Mouse (Mus musculus): ENCODE measurements around the gene Ints12. TPM values are rescaled to one million over a fixed set of nuclear protein-coding genes. Genes with fewer than 3 reads are reported as not detected.
A peak's percentile ranks its signal among the peaks of the same experiment; 100 is the strongest.

Gene Ints12
- 15.0 and 16.4 TPM in 2 replicates for polyA plus RNA-seq (2014; fragmentation: Nextera tagmentation; extraction: Ambion mirVana)

- peaks cover 11% of the 10 kb centered on the region; the same call in 1 of the 2 replicates for H3K4me1 ChIP-seq (ENCODE audit: control insufficient read depth, insufficient read depth, low read length)
- peak within 1 kb of the TSS; percentile 96 for H3K27ac ChIP-seq (ENCODE audit: low read depth, low read length)
- H3K4me2 ChIP-seq: peak within 1 kb of the TSS; percentile 77
- peak within 1 kb of the TSS; percentile 96 for H3K9ac ChIP-seq (ENCODE audit: low read depth, low read length)
- H3K36me3 ChIP-seq (ENCODE audit: control insufficient read depth, insufficient read depth, low read length): no peaks in the 10 kb centered on the region
- peak; percentile 96 for ATAC-seq (replicated peaks; ENCODE audit: insufficient number of reproducible peaks, low FRiP score, low TSS enrichment)
- H3K4me3 ChIP-seq (ENCODE audit: low read depth, low read length): peak within 1 kb of the TSS; percentile 81
- H3K27me3 ChIP-seq (ENCODE audit: control insufficient read depth, insufficient read depth, low read length): no peaks in the 10 kb centered on the region
- no peaks in the 10 kb centered on the region for H3K9me3 ChIP-seq (replicated peaks; ENCODE audit: control insufficient read depth, low read length)
- WGBS (ENCODE audit: insufficient replicate concordance): under 1% methylated on average over 53 of the region's 53 CpGs
Observed at GRCm38 (mm10) chr3:133091664-133092273, at the start of gene Ints12, which contains the start of gene Gstcd. Ints12 (plus strand) TSS chr3:133091840. Gstcd (minus strand) TSS chr3:133092033.

- H3K4me2 ChIP-seq: no peak overlapping the region
- ATAC-seq (replicated peaks; ENCODE audit: insufficient number of reproducible peaks, low FRiP score, low TSS enrichment): no peak
- WGBS (ENCODE audit: insufficient replicate concordance): 87% methylated on average over 2 of the region's 2 CpGs
- H3K9me3 ChIP-seq (replicated peaks; ENCODE audit: control insufficient read depth, low read length): no peaks in the 10 kb centered on the region
- no peaks in the 10 kb centered on the region for H3K4me1 ChIP-seq (ENCODE audit: control insufficient read depth, insufficient read depth, low read length)
- H3K4me3 ChIP-seq (ENCODE audit: low read depth, low read length): no peak overlapping the region
- H3K27me3 ChIP-seq (ENCODE audit: control insufficient read depth, insufficient read depth, low read length): no peaks in the 10 kb centered on the region
- H3K27ac ChIP-seq (ENCODE audit: low read depth, low read length): no peak overlapping the region
- no peak overlapping the region for H3K9ac ChIP-seq (ENCODE audit: low read depth, low read length)
- H3K36me3 ChIP-seq (ENCODE audit: control insufficient read depth, insufficient read depth, low read length): no peaks in the 10 kb centered on the region; the same call in 1 of the 2 replicates
Observed at GRCm38 (mm10) chr3:133052068-133052467, 39.6 kb upstream of the Ints12 start.

- Histone ChIP-seq H3K4me3 (ENCODE audit: low read depth, low read length) (no peak overlapping the region), H3K27me3 (ENCODE audit: control insufficient read depth, insufficient read depth, low read length) (no peaks in the 10 kb centered on the region), H3K27ac (ENCODE audit: low read depth, low read length) (no peak overlapping the region), H3K9me3 (replicated peaks; ENCODE audit: control insufficient read depth, low read length) (no peaks in the 10 kb centered on the region), H3K36me3 (ENCODE audit: control insufficient read depth, insufficient read depth, low read length) (peaks cover 6% of the 10 kb centered on the region; the same call in 1 of the 2 replicates), H3K9ac (ENCODE audit: low read depth, low read length) (no peak overlapping the region), H3K4me2 (no peak overlapping the region), H3K4me1 (ENCODE audit: control insufficient read depth, insufficient read depth, low read length) (no peaks in the 10 kb centered on the region)
- 92% methylated on average over 10 of the region's 10 CpGs for WGBS (ENCODE audit: insufficient replicate concordance)
- ATAC-seq (replicated peaks; ENCODE audit: insufficient number of reproducible peaks, low FRiP score, low TSS enrichment): no peak
Observed at GRCm38 (mm10) chr3:133075560-133075959, 16.1 kb upstream of the Ints12 start.

GRCm38 (mm10) chr3:133082736-133083135 is 8.9 kb upstream of the Ints12 start:
- H3K9me3 ChIP-seq (replicated peaks; ENCODE audit: control insufficient read depth, low read length): no peaks in the 10 kb centered on the region
- no peak overlapping the region for H3K4me3 ChIP-seq (ENCODE audit: low read depth, low read length)
- no peak overlapping the region for H3K27ac ChIP-seq (ENCODE audit: low read depth, low read length)
- no peaks in the 10 kb centered on the region for H3K4me1 ChIP-seq (ENCODE audit: control insufficient read depth, insufficient read depth, low read length)
- no peak overlapping the region for H3K4me2 ChIP-seq
- 89% methylated on average over 5 of the region's 5 CpGs for WGBS (ENCODE audit: insufficient replicate concordance)
- peaks cover 7% of the 10 kb centered on the region for H3K36me3 ChIP-seq (ENCODE audit: control insufficient read depth, insufficient read depth, low read length)
- no peak for ATAC-seq (replicated peaks; ENCODE audit: insufficient number of reproducible peaks, low FRiP score, low TSS enrichment)
- H3K27me3 ChIP-seq (ENCODE audit: control insufficient read depth, insufficient read depth, low read length): no peaks in the 10 kb centered on the region
- no peak overlapping the region for H3K9ac ChIP-seq (ENCODE audit: low read depth, low read length)

- no peak for ATAC-seq (replicated peaks; ENCODE audit: insufficient number of reproducible peaks, low FRiP score, low TSS enrichment)
- H3K4me1 ChIP-seq (ENCODE audit: control insufficient read depth, insufficient read depth, low read length): peaks cover 4% of the 10 kb centered on the region; the same call in 1 of the 2 replicates
- H3K27me3 ChIP-seq (ENCODE audit: control insufficient read depth, insufficient read depth, low read length): no peaks in the 10 kb centered on the region
- no peak overlapping the region for H3K27ac ChIP-seq (ENCODE audit: low read depth, low read length)
- H3K9ac ChIP-seq (ENCODE audit: low read depth, low read length): no peak overlapping the region
- no peak overlapping the region for H3K4me3 ChIP-seq (ENCODE audit: low read depth, low read length)
- H3K4me2 ChIP-seq: no peak overlapping the region
- peaks cover 7% of the 10 kb centered on the region for H3K36me3 ChIP-seq (ENCODE audit: control insufficient read depth, insufficient read depth, low read length)
- 71% methylated on average over 3 of the region's 3 CpGs for WGBS (ENCODE audit: insufficient replicate concordance)
- no peaks in the 10 kb centered on the region for H3K9me3 ChIP-seq (replicated peaks; ENCODE audit: control insufficient read depth, low read length)
Observed at GRCm38 (mm10) chr3:133085858-133086257, 5.8 kb upstream of the Ints12 start.

- H3K9ac ChIP-seq (ENCODE audit: low read depth, low read length): peak overlapping the region; percentile 96
Observed at GRCm38 (mm10) chr3:133090247-133091120, 1.2 kb upstream of the Ints12 start.

GRCm38 (mm10) chr3:133091121-133091663 is 448 bp upstream of the Ints12 start:
- H3K9ac ChIP-seq (ENCODE audit: low read depth, low read length): peak overlapping the region; percentile 96

More at GRCm38 (mm10) chr3:133090247-133091120, 1.2 kb upstream of the Ints12 start:
- Histone ChIP-seq H3K4me2 (peak overlapping the region; percentile 77), H3K9me3 (replicated peaks; ENCODE audit: control insufficient read depth, low read length) (no peaks in the 10 kb centered on the region), H3K4me3 (ENCODE audit: low read depth, low read length) (peak overlapping the region; percentile 81), H3K27ac (ENCODE audit: low read depth, low read length) (peak overlapping the region; percentile 96), H3K4me1 (ENCODE audit: control insufficient read depth, insufficient read depth, low read length) (peaks cover 11% of the 10 kb centered on the region; the same call in 1 of the 2 replicates), H3K36me3 (ENCODE audit: control insufficient read depth, insufficient read depth, low read length) (no peaks in the 10 kb centered on the region), H3K27me3 (ENCODE audit: control insufficient read depth, insufficient read depth, low read length) (no peaks in the 10 kb centered on the region)
- ATAC-seq (replicated peaks; ENCODE audit: insufficient number of reproducible peaks, low FRiP score, low TSS enrichment): no peak
- WGBS (ENCODE audit: insufficient replicate concordance): 9% methylated on average over 11 of the region's 11 CpGs

GRCm38 (mm10) chr3:133092274-133092853 is 724 bp downstream of the Ints12 start:
- no peak for ATAC-seq (replicated peaks; ENCODE audit: insufficient number of reproducible peaks, low FRiP score, low TSS enrichment)
- H3K4me3 ChIP-seq (ENCODE audit: low read depth, low read length): peak overlapping the region; percentile 81
- no peaks in the 10 kb centered on the region for H3K9me3 ChIP-seq (replicated peaks; ENCODE audit: control insufficient read depth, low read length)
- peak overlapping the region; percentile 77 for H3K4me2 ChIP-seq
- H3K27me3 ChIP-seq (ENCODE audit: control insufficient read depth, insufficient read depth, low read length): no peaks in the 10 kb centered on the region
- H3K36me3 ChIP-seq (ENCODE audit: control insufficient read depth, insufficient read depth, low read length): no peaks in the 10 kb centered on the region
- H3K27ac ChIP-seq (ENCODE audit: low read depth, low read length): peak overlapping the region; percentile 96
- H3K9ac ChIP-seq (ENCODE audit: low read depth, low read length): peak overlapping the region; percentile 96
- peaks cover 11% of the 10 kb centered on the region; the same call in 1 of the 2 replicates for H3K4me1 ChIP-seq (ENCODE audit: control insufficient read depth, insufficient read depth, low read length)
- WGBS (ENCODE audit: insufficient replicate concordance): 2% methylated on average over 7 of the region's 7 CpGs

More at GRCm38 (mm10) chr3:133091121-133091663, 448 bp upstream of the Ints12 start:
- Histone ChIP-seq H3K4me1 (ENCODE audit: control insufficient read depth, insufficient read depth, low read length) (peaks cover 11% of the 10 kb centered on the region; the same call in 1 of the 2 replicates), H3K27me3 (ENCODE audit: control insufficient read depth, insufficient read depth, low read length) (no peaks in the 10 kb centered on the region), H3K4me2 (peak overlapping the region; percentile 77), H3K36me3 (ENCODE audit: control insufficient read depth, insufficient read depth, low read length) (no peaks in the 10 kb centered on the region), H3K4me3 (ENCODE audit: low read depth, low read length) (peak overlapping the region; percentile 81), H3K9me3 (replicated peaks; ENCODE audit: control insufficient read depth, low read length) (no peaks in the 10 kb centered on the region), H3K27ac (ENCODE audit: low read depth, low read length) (peak overlapping the region; percentile 96)
- WGBS (ENCODE audit: insufficient replicate concordance): under 1% methylated on average over 44 of the region's 44 CpGs
- peak; percentile 81 for ATAC-seq (replicated peaks; ENCODE audit: insufficient number of reproducible peaks, low FRiP score, low TSS enrichment)
